Mouse (Mus musculus): ENCODE results near the gene Prr30. TPM values are rescaled to one million over a fixed set of nuclear protein-coding genes. Genes with fewer than 3 reads are reported as not detected.
"Not testable (repeated sequence)": the region's sequence is repeated elsewhere in the genome, so short reads cannot be mapped to it uniquely, and the experiment has no call there.

The Prr30 gene
- not detected in 2 replicates for polyA plus RNA-seq (2014; fragmentation: Nextera tagmentation; extraction: Ambion mirVana)

DNA sequence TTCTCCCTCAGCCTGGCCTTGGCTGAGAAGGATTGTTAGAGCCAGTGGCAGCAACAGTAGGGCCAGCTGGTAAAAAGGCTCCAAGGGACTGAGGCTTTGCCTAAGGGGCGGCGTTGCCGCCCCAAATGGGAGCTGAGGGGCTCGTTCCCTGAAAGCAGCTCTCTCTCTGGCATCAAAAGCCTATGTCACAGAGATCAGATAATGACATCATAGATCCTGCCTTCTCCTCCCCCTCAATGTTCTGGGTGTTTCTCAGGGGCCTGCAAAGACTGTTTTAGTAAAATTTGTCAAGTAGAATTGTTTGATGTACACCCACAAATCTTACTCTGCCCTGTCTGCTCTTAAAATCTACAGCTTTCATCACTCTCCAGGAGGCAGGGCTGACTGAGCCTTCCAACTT lies at the start of gene Prr30:
Gene Prr30 (minus strand): TSS at position 101 of the 400 bp plus-strand sequence.
- Histone ChIP-seq H3K27ac (replicated peaks; ENCODE audit: low read depth, low read length) (no peak within 1 kb of the TSS), H3K4me3 (replicated peaks; ENCODE audit: low read depth, low read length) (no peak within 1 kb of the TSS), H3K9me3 (ENCODE audit: control insufficient read depth, low read length) (no peaks in the 10 kb centered on the region), H3K36me3 (ENCODE audit: control insufficient read depth, insufficient read depth, low read length) (no peaks in the 10 kb centered on the region), H3K27me3 (ENCODE audit: control insufficient read depth, insufficient read depth, low read length) (no peaks in the 10 kb centered on the region), H3K9ac (replicated peaks; ENCODE audit: low read length) (no peak within 1 kb of the TSS), H3K4me2 (ENCODE audit: low read length) (no peak within 1 kb of the TSS), H3K4me1 (ENCODE audit: control insufficient read depth, insufficient read depth, low read length) (no peaks in the 10 kb centered on the region)
- DNase-seq = no peak
- 74% methylated on average over 4 of the region's 4 CpGs for WGBS
- no peak for ATAC-seq (ENCODE audit: low FRiP score, low TSS enrichment)

DNA sequence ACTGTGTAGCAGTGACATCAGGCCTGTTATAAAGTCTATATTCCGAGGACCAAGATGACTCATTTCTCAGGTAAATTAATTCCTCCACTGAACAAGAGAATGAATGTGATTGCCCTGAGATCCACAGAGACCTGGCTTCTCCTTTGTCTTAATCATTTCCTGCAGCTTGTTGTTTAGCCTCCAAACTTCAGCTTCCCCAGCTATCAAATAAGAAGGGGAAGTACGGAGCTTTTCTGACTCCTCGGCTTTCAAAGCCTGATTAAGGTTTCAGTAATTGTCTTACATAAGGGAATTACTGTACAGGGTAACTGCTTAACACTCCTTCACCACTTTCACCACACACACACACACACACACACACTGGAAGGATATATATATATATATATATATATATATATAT lies 46.7 kb upstream of the Prr30 start:
- ATAC-seq (ENCODE audit: low FRiP score, low TSS enrichment) = no peak
- WGBS = 81% methylated on average over 3 of the region's 3 CpGs

DNA sequence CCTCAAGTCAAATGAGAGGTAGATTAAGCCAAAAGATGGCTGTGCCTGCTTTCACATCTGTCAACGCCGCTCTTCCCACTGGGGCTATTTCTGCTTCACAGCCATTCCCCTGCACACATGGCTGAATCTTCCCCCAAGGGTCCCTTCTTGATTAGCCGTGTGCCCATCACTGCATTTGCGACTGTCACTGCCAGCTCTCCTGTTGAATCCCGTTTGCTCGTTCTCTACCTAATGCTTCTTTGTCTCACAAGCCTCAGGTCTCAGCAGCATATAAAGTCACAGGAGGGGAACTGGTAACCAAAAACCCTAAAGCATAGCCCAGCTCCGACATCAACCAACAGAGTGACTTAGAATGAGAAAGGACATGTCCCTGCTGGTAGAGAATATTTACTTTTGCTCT lies 45.6 kb upstream of the Prr30 start:
- H3K4me2 ChIP-seq (ENCODE audit: low read length) = no peak overlapping the region
- 59% methylated on average over 7 of the region's 7 CpGs for WGBS
- H3K9ac ChIP-seq (replicated peaks; ENCODE audit: low read length) = no peak overlapping the region
- ATAC-seq (ENCODE audit: low FRiP score, low TSS enrichment) = no peak
- H3K36me3 ChIP-seq (ENCODE audit: control insufficient read depth, insufficient read depth, low read length) = no peaks in the 10 kb centered on the region
- no peaks in the 10 kb centered on the region for H3K27me3 ChIP-seq (ENCODE audit: control insufficient read depth, insufficient read depth, low read length)
- peak overlapping the region; percentile 55; the same call in 1 of the 2 replicates for H3K27ac ChIP-seq (replicated peaks; ENCODE audit: low read depth, low read length)
- H3K4me3 ChIP-seq (replicated peaks; ENCODE audit: low read depth, low read length) = no peak overlapping the region
- H3K9me3 ChIP-seq (ENCODE audit: control insufficient read depth, low read length) = no peaks in the 10 kb centered on the region
- no peaks in the 10 kb centered on the region for H3K4me1 ChIP-seq (ENCODE audit: control insufficient read depth, insufficient read depth, low read length)
- DNase-seq = peak; percentile 41

More for the DNA sequence above, 46.7 kb upstream of the Prr30 start:
- Histone ChIP-seq H3K9me3 (ENCODE audit: control insufficient read depth, low read length) (no peaks in the 10 kb centered on the region), H3K27me3 (ENCODE audit: control insufficient read depth, insufficient read depth, low read length) (no peaks in the 10 kb centered on the region), H3K9ac (replicated peaks; ENCODE audit: low read length) (no peak overlapping the region), H3K4me1 (ENCODE audit: control insufficient read depth, insufficient read depth, low read length) (no peaks in the 10 kb centered on the region), H3K36me3 (ENCODE audit: control insufficient read depth, insufficient read depth, low read length) (no peaks in the 10 kb centered on the region), H3K4me2 (ENCODE audit: low read length) (no peak overlapping the region), H3K27ac (replicated peaks; ENCODE audit: low read depth, low read length) (no peak overlapping the region), H3K4me3 (replicated peaks; ENCODE audit: low read depth, low read length) (no peak overlapping the region)
- no peak for DNase-seq

DNA sequence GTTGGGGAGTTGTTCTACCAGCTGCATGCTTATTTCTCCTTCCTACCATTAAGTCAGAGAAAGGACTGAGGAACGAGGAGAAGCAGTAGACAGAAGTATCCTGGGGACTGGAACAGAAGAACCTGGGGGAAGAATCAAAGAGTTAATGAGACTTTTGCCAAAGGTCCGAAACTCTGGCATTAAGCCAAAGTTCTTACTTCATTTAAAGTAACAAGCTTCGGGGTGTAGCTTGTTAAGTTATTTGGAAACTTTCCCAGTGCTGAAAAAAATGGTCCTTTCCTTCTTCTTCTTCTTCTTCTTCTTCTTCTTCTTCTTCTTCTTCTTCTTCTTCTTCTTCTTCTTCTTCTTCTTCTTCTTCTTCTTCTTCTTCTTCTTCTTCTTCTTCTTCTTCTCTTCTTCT lies 44.3 kb upstream of the Prr30 start:
- H3K9me3 ChIP-seq (ENCODE audit: control insufficient read depth, low read length); H3K4me3 ChIP-seq (replicated peaks; ENCODE audit: low read depth, low read length); H3K4me1 ChIP-seq (ENCODE audit: control insufficient read depth, insufficient read depth, low read length); ATAC-seq (ENCODE audit: low FRiP score, low TSS enrichment); H3K9ac ChIP-seq (replicated peaks; ENCODE audit: low read length); H3K4me2 ChIP-seq (ENCODE audit: low read length); DNase-seq; H3K36me3 ChIP-seq (ENCODE audit: control insufficient read depth, insufficient read depth, low read length); H3K27ac ChIP-seq (replicated peaks; ENCODE audit: low read depth, low read length); H3K27me3 ChIP-seq (ENCODE audit: control insufficient read depth, insufficient read depth, low read length): not testable (repeated sequence)
- 84% methylated on average over 3 of the region's 3 CpGs for WGBS

DNA sequence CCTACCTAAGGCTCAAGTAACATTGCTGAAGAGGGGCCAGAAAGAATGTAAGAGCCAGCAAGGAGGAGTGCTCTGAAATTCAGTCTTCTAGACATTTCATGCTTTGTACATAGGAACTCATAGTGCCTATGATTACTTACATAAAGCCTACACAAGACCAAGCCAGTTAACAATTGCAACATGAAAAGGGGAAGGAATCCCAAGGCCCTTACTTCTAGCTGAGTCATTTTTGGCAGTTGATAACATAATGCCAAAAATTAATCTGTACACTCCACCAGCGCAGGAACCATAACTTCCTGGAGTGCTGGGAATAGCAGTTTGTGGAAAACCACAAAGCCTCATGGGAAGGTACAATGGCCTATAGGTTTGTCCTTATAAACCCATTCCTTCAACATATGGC lies 37.8 kb upstream of the Prr30 start:
- Histone ChIP-seq H3K4me1 (ENCODE audit: control insufficient read depth, insufficient read depth, low read length) (no peaks in the 10 kb centered on the region), H3K36me3 (ENCODE audit: control insufficient read depth, insufficient read depth, low read length) (no peaks in the 10 kb centered on the region), H3K4me3 (replicated peaks; ENCODE audit: low read depth, low read length) (no peak overlapping the region), H3K27me3 (ENCODE audit: control insufficient read depth, insufficient read depth, low read length) (no peaks in the 10 kb centered on the region), H3K4me2 (ENCODE audit: low read length) (no peak overlapping the region), H3K9me3 (ENCODE audit: control insufficient read depth, low read length) (no peaks in the 10 kb centered on the region), H3K27ac (replicated peaks; ENCODE audit: low read depth, low read length) (no peak overlapping the region), H3K9ac (replicated peaks; ENCODE audit: low read length) (no peak overlapping the region)
- no peak for ATAC-seq (ENCODE audit: low FRiP score, low TSS enrichment)
- no peak for DNase-seq
- WGBS = 98% methylated on average over 1 of the region's 1 CpGs

DNA sequence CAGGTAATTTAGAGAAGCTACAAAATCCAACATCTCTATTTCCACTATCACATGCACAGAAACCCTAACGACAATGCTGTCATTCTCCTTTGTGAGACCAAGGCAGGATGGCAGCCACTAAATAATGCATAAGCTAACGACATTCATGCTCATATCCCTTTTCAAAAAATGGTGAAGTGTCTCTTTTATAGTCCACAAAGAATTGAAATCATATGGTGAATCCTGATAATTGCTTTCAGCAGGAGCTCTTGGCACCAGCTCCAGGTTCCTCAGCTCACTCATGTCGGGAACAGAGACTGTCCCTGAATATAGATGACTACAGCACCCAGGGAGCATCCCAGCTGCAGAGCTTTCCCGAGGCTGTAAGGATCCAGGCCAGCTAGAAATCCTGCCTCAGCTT lies 28.9 kb upstream of the Prr30 start:
- H3K27ac ChIP-seq (replicated peaks; ENCODE audit: low read depth, low read length) = peak overlapping the region; percentile 58; the same call in 1 of the 2 replicates

DNA sequence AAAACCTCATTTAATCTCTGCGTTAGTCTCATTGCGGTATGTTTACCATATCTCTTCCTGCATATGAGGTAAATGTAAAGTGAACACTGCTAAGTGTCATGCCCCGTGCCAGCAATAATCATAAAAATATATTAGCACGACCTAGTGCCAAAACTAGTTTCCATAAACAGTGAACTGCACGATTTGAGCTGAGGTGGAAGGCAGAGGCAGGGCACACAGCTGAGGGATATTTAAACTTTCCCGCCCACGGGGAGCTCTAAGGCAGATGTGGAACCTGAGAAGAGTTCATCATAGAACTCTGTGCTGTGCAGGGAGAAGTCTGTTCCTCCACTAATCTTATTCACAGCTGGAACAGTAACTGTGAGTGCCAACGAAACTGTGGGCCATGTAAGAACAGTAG lies 22.2 kb upstream of the Prr30 start:
- Histone ChIP-seq H3K27me3 (ENCODE audit: control insufficient read depth, insufficient read depth, low read length) (no peaks in the 10 kb centered on the region), H3K36me3 (ENCODE audit: control insufficient read depth, insufficient read depth, low read length) (no peaks in the 10 kb centered on the region), H3K4me2 (ENCODE audit: low read length) (no peak overlapping the region), H3K4me1 (ENCODE audit: control insufficient read depth, insufficient read depth, low read length) (no peaks in the 10 kb centered on the region), H3K27ac (replicated peaks; ENCODE audit: low read depth, low read length) (no peak overlapping the region), H3K4me3 (replicated peaks; ENCODE audit: low read depth, low read length) (no peak overlapping the region), H3K9me3 (ENCODE audit: control insufficient read depth, low read length) (no peaks in the 10 kb centered on the region), H3K9ac (replicated peaks; ENCODE audit: low read length) (no peak overlapping the region)
- ATAC-seq (ENCODE audit: low FRiP score, low TSS enrichment) (no peak), DNase-seq (no peak)
- 92% methylated on average over 8 of the region's 8 CpGs for WGBS

More for the DNA sequence above, 28.9 kb upstream of the Prr30 start:
- WGBS = 25% methylated on average over 4 of the region's 4 CpGs
- H3K4me2 ChIP-seq (ENCODE audit: low read length) = no peak overlapping the region
- H3K4me3 ChIP-seq (replicated peaks; ENCODE audit: low read depth, low read length) = no peak overlapping the region
- peak; percentile 72 for ATAC-seq (ENCODE audit: low FRiP score, low TSS enrichment)
- no peak overlapping the region for H3K9ac ChIP-seq (replicated peaks; ENCODE audit: low read length)
- H3K36me3 ChIP-seq (ENCODE audit: control insufficient read depth, insufficient read depth, low read length) = no peaks in the 10 kb centered on the region
- peak; percentile 67 for DNase-seq
- no peaks in the 10 kb centered on the region for H3K4me1 ChIP-seq (ENCODE audit: control insufficient read depth, insufficient read depth, low read length)
- no peaks in the 10 kb centered on the region for H3K9me3 ChIP-seq (ENCODE audit: control insufficient read depth, low read length)
- no peaks in the 10 kb centered on the region for H3K27me3 ChIP-seq (ENCODE audit: control insufficient read depth, insufficient read depth, low read length)

DNA sequence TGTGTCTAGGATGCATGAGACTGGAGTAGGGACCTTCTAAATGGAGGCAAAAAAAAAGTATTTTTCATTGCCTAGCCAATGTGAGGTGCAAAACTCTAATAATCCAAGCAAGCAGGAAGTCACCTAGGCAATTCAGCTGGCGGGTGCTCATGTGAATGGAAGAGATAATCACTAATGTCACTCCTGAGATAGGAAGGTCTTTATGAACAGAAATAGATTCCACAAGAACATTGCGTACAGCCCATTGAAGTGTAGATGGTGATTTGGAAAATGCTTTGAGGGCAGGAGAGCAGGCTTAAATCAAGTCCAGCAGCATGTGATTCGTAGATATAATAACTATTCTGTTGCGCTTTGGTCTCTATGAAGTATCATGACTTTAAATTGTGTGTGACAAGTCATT lies 27.9 kb downstream of the Prr30 start:
- no peak overlapping the region for H3K27ac ChIP-seq (replicated peaks; ENCODE audit: low read depth, low read length)
- H3K9me3 ChIP-seq (ENCODE audit: control insufficient read depth, low read length) = no peaks in the 10 kb centered on the region
- H3K36me3 ChIP-seq (ENCODE audit: control insufficient read depth, insufficient read depth, low read length) = no peaks in the 10 kb centered on the region
- no peak overlapping the region for H3K9ac ChIP-seq (replicated peaks; ENCODE audit: low read length)
- ATAC-seq (ENCODE audit: low FRiP score, low TSS enrichment) (no peak), DNase-seq (no peak)
- H3K27me3 ChIP-seq (ENCODE audit: control insufficient read depth, insufficient read depth, low read length) = no peaks in the 10 kb centered on the region
- no peak overlapping the region for H3K4me2 ChIP-seq (ENCODE audit: low read length)
- WGBS = 85% methylated on average over 4 of the region's 4 CpGs
- no peaks in the 10 kb centered on the region for H3K4me1 ChIP-seq (ENCODE audit: control insufficient read depth, insufficient read depth, low read length)
- H3K4me3 ChIP-seq (replicated peaks; ENCODE audit: low read depth, low read length) = no peak overlapping the region
